Mouse (Mus musculus) leukemia stem cell, adult 10-12 weeks (primary cell): ENCODE measurements around the gene Gm13277. TPM values are rescaled to one million over a fixed set of nuclear protein-coding genes. Genes with fewer than 3 reads are reported as not detected.

Experiments used
- polyA plus RNA-seq: library from polyadenylated mRNA; stranded (reverse); fragments of >175 nt; gene quantifications from 2 replicates; pipeline ENCODE4 v1.2.3, GENCODE M21; 2012; ENCODE audit warnings: low replicate concordance

Gm13277 gene
- not detected in 2 replicates for polyA plus RNA-seq

GRCm38 (mm10) chr4:88788402-88788801 lies at the start of gene Gm13277:
Gene Gm13277, plus strand, starts transcription at chr4:88788632.

GRCm38 (mm10) chr4:88754818-88755340 lies 33.6 kb upstream of the Gm13277 start, which contains the start of gene Gm13271:
Gene Gm13271, plus strand, starts transcription at chr4:88754868.

GRCm38 (mm10) chr4:88759610-88760268 lies 28.7 kb upstream of the Gm13277 start, which contains the start of gene Gm13283:
Gene Gm13283, plus strand, starts transcription at chr4:88760119.

GRCm38 (mm10) chr4:88773534-88773933 lies 14.9 kb upstream of the Gm13277 start, which contains the start of gene Gm13290:
Gene Gm13290, plus strand, starts transcription at chr4:88773834.

GRCm38 (mm10) chr4:88776622-88777021 lies 11.8 kb upstream of the Gm13277 start, which contains the start of gene Gm13289:
Gene Gm13289, plus strand, starts transcription at chr4:88776922.

GRCm38 (mm10) chr4:88779550-88779949 lies 8.9 kb upstream of the Gm13277 start, which contains the start of gene Gm13272:
Gene Gm13272, plus strand, starts transcription at chr4:88779850.

GRCm38 (mm10) chr4:88781831-88782230 lies 6.6 kb upstream of the Gm13277 start, which contains the start of gene Ifnz:
Gene Ifnz, plus strand, starts transcription at chr4:88782131.

GRCm38 (mm10) chr4:88785409-88785808 lies 3.0 kb upstream of the Gm13277 start, which contains the start of gene Gm13276:
Gene Gm13276, plus strand, starts transcription at chr4:88785709.

GRCm38 (mm10) chr4:88791250-88791649 lies 2.8 kb downstream of the Gm13277 start, which contains the start of gene Gm13278:
Gene Gm13278, plus strand, starts transcription at chr4:88791550.

GRCm38 (mm10) chr4:88793936-88794675 lies 5.7 kb downstream of the Gm13277 start, which contains the start of gene Gm13275:
Gene Gm13275, plus strand, starts transcription at chr4:88794487.

GRCm38 (mm10) chr4:88797097-88797496 lies 8.7 kb downstream of the Gm13277 start, which contains the start of gene Gm13279:
Gene Gm13279, plus strand, starts transcription at chr4:88797397.

GRCm38 (mm10) chr4:88799365-88799764 lies 10.9 kb downstream of the Gm13277 start, which contains the start of gene Gm13285:
Gene Gm13285, plus strand, starts transcription at chr4:88799665.

GRCm38 (mm10) chr4:88802954-88803353 lies 14.5 kb downstream of the Gm13277 start, which contains the start of gene Gm13287:
Gene Gm13287, plus strand, starts transcription at chr4:88803254.

GRCm38 (mm10) chr4:88805231-88805630 lies 16.8 kb downstream of the Gm13277 start, which contains the start of gene Gm13288:
Gene Gm13288, plus strand, starts transcription at chr4:88805531.

GRCm38 (mm10) chr4:88815928-88816327 lies 27.5 kb downstream of the Gm13277 start, which contains the start of gene Ifna7:
Gene Ifna7, plus strand, starts transcription at chr4:88816228.

GRCm38 (mm10) chr4:88819659-88820058 lies 31.2 kb downstream of the Gm13277 start, which contains the start of gene Ifna11:
Gene Ifna11, plus strand, starts transcription at chr4:88819959.

GRCm38 (mm10) chr4:88827116-88827515 lies 38.7 kb downstream of the Gm13277 start, which contains the start of gene Ifna6:
Gene Ifna6, plus strand, starts transcription at chr4:88827416.

GRCm38 (mm10) chr4:88835225-88835624 lies 46.8 kb downstream of the Gm13277 start, which contains the start of gene Ifna5:
Gene Ifna5, plus strand, starts transcription at chr4:88835525.

